Mouse (Mus musculus) limb, embryonic 15.5 days (tissue): ENCODE measurements around the gene Gm21679. TPM values are rescaled to one million over a fixed set of nuclear protein-coding genes. Genes with fewer than 3 reads are reported as not detected.
"Not testable (repeated sequence)": the region's sequence is repeated elsewhere in the genome, so short reads cannot be mapped to it uniquely, and the experiment has no call there.

Experiments used
- ATAC-seq: fragments of 200-750 bp; cut with Nextera tagmentation; 2 replicates; pipeline ENCODE4 v1.8.0; 2017; ENCODE audit warnings: low read depth, moderate TSS enrichment; ENCODE audit not compliant: insufficient number of reproducible peaks, low FRiP score, low TSS enrichment
- H3K27ac ChIP-seq: fragments of 300-500 bp; sonication (generic); 2 replicates; pipeline ENCODE4 v1.5.1; 2015; ENCODE audit warnings: moderate library complexity, mild to moderate bottlenecking, inconsistent platforms
- H3K27me3 ChIP-seq: fragments of 300-500 bp; sonication (generic); 2 replicates; pipeline ENCODE4 v1.6.1; 2015; ENCODE audit warnings: inconsistent platforms
- H3K36me3 ChIP-seq: fragments of 300-500 bp; sonication (generic); 2 replicates; pipeline ENCODE4 v1.6.1; 2015; ENCODE audit warnings: inconsistent platforms
- H3K4me1 ChIP-seq: fragments of 300-500 bp; sonication (generic); 2 replicates; pipeline ENCODE4 v1.6.1; 2015; ENCODE audit warnings: inconsistent platforms
- H3K4me2 ChIP-seq: fragments of 300-500 bp; sonication (generic); 2 replicates; pipeline ENCODE4 v1.6.1; 2015; ENCODE audit warnings: mild to moderate bottlenecking, inconsistent platforms
- H3K4me3 ChIP-seq: fragments of 300-500 bp; sonication (generic); 2 replicates; pipeline ENCODE4 v1.5.1; 2015; ENCODE audit warnings: mild to moderate bottlenecking, inconsistent platforms
- H3K9ac ChIP-seq: fragments of 300-500 bp; sonication (generic); 2 replicates; pipeline ENCODE4 v1.6.1; 2015; ENCODE audit warnings: inconsistent platforms
- H3K9me3 ChIP-seq: fragments of 300-500 bp; sonication (generic); 2 replicates; pipeline ENCODE4 v1.6.1; 2016; ENCODE audit warnings: inconsistent platforms
- whole genome bisulfite sequencing: fragments of 180-500 bp; shearing (Covaris S2); methylation state at CpG from one replicate; pipeline ENCODE4 v1.1.7; 2015; 5-methylcytosine and 5-hydroxymethylcytosine counted together
- polyA plus RNA-seq: library from polyadenylated mRNA; unstranded; fragments of >200 nt; fragmentation: Nextera tagmentation; extraction: Ambion mirVana; gene quantifications from 2 replicates; pipeline ENCODE4 v1.2.1, GENCODE M21; 2015

The Gm21679 gene
- polyA plus RNA-seq, result not detected in 2 replicates

DNA sequence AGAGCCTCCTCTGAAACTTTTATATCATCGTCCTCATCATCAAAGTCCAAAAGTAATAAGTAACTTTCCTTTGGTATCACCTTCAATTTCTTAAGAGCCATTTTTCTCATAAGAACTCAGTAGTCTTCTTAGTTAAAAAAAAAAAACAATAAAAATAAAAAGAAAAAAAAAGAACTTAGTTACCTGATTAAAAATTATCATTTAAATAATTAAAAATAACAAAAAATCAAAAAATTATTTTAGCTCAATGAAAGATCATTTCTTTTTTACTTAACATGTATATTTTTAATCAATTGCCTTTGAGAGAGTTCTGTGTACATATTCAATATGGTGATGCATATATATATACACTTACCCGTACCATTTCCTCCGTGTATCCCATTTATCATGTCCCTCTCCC lies at the start of gene Gm21679:
Gene Gm21679 (minus strand): TSS at position 101 of the 400 bp plus-strand sequence.
- H3K4me1 ChIP-seq, ATAC-seq, H3K27me3 ChIP-seq, H3K9ac ChIP-seq, H3K9me3 ChIP-seq, H3K27ac ChIP-seq, H3K36me3 ChIP-seq, H3K4me2 ChIP-seq, H3K4me3 ChIP-seq: not testable (repeated sequence)
- WGBS, result no CpG with 5 or more reads among the region's 3 CpGs
